Mouse (Mus musculus): ENCODE results near the gene Ctxn1. TPM values are rescaled to one million over a fixed set of nuclear protein-coding genes. Genes with fewer than 3 reads are reported as not detected.

The Ctxn1 gene
- polyA plus RNA-seq, 3 experiments from 2014 or later, result 0.74 to 0.89 TPM; not detected in 1

- peak; percentile 53 for ATAC-seq
These were observed 8.6 kb downstream of the Ctxn1 start for GRCm38 (mm10) chr8:4250306-4250970.

GRCm38 (mm10) chr8:4249213-4249612, 9.9 kb downstream of the Ctxn1 start:
- ATAC-seq, result no peak

- no peak for ATAC-seq
These were observed 11.0 kb downstream of the Ctxn1 start, which contains the start of gene Tgfbr3l for GRCm38 (mm10) chr8:4247951-4248540. TSS of gene Tgfbr3l (plus strand) at chr8:4248214.

- ATAC-seq, result no peak
These were observed 11.8 kb downstream of the Ctxn1 start for GRCm38 (mm10) chr8:4247241-4247640.

GRCm38 (mm10) chr8:4245737-4246136, 13.3 kb downstream of the Ctxn1 start:
- ATAC-seq, result no peak

GRCm38 (mm10) chr8:4245061-4245460, 14.0 kb downstream of the Ctxn1 start:
- ATAC-seq, result no peak

- ATAC-seq, result peak; percentile 40
These were observed 19.7 kb downstream of the Ctxn1 start for GRCm38 (mm10) chr8:4239193-4239890.

- ATAC-seq, result peak; percentile 84
These were observed 20.5 kb downstream of the Ctxn1 start, which contains the start of the genes Map2k7 and Gm49320 for GRCm38 (mm10) chr8:4238434-4239192. TSS of gene Map2k7 (plus strand) at chr8:4238740. TSS of gene Gm49320 (plus strand) at chr8:4238865.

GRCm38 (mm10) chr8:4237814-4238433, 21.1 kb downstream of the Ctxn1 start:
- ATAC-seq, result no peak

- no peak for ATAC-seq
These were observed 28.3 kb downstream of the Ctxn1 start for GRCm38 (mm10) chr8:4230612-4231351.

- ATAC-seq, result no peak
These were observed 29.3 kb downstream of the Ctxn1 start for GRCm38 (mm10) chr8:4229784-4230183.

- ATAC-seq, result no peak
These were observed 31.2 kb downstream of the Ctxn1 start for GRCm38 (mm10) chr8:4227919-4228318.

- no peak for ATAC-seq
These were observed 32.2 kb downstream of the Ctxn1 start, which contains the start of gene Lrrc8e for GRCm38 (mm10) chr8:4226739-4227347. TSS of gene Lrrc8e (plus strand) at chr8:4226827.

- ATAC-seq, result no peak
These were observed 32.8 kb downstream of the Ctxn1 start for GRCm38 (mm10) chr8:4226323-4226722.

GRCm38 (mm10) chr8:4222059-4222458, 37.0 kb downstream of the Ctxn1 start:
- no peak for ATAC-seq

GRCm38 (mm10) chr8:4219617-4220016, 39.5 kb downstream of the Ctxn1 start:
- ATAC-seq, result no peak

GRCm38 (mm10) chr8:4216791-4217621, 42.1 kb downstream of the Ctxn1 start, which contains the start of gene Prr36:
TSS of gene Prr36 (minus strand) at chr8:4217459.
- ATAC-seq, result no peak

- ATAC-seq, result no peak
These were observed 42.8 kb downstream of the Ctxn1 start for GRCm38 (mm10) chr8:4216296-4216695.

- peak; percentile 75 for ATAC-seq
These were observed 44.8 kb downstream of the Ctxn1 start for GRCm38 (mm10) chr8:4214006-4214980.
